Mouse (Mus musculus) megakaryocyte, embryonic 14.5 days (primary cell): ENCODE results near the gene Zc4h2.

Experiments used
- FLI1 ChIP-seq: IDR thresholded peaks from 2 replicates; pipeline ENCODE4 v1.6.1; 2012; ENCODE audit warnings: low read length, inconsistent platforms, mixed read lengths
- GATA1 ChIP-seq: IDR thresholded peaks from 3 replicates; pipeline ENCODE4 v1.6.1; 2012; ENCODE audit warnings: mixed read lengths, low read length, inconsistent platforms, borderline replicate concordance

DNA sequence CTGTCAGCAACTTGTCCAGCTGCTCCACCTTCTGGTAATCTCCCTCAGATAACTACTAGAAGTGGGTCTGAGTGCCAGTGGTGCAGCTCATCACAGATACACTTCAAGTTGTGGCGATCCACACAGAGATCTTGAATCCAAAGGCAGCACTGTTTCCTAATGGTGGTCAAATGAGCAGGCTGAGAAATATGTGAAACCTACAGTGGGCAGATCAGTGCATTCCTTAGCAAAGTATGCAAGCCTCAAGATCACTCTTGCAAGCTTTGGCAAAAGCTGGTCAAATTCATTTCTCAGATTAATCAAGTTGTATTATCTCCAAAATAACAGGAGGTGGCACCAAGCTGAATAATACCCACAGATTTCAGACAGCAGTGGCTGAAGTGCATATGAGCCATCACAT, 23.9 kb upstream of the Zc4h2 start:
- no peak for TF ChIP-seq GATA1
- no peak for TF ChIP-seq FLI1
